Mouse (Mus musculus) retina, adult 2 months (tissue): ENCODE measurements at regions not wholly inside any gene's neighbourhood (a gene's known extent, or its start where the extent isn't known, plus 50 kb on each side); places are given as distances from the start of the nearest gene placed in this dataset.
"Not testable (repeated sequence)": the region's sequence is repeated elsewhere in the genome, so short reads cannot be mapped to it uniquely, and the experiment has no call there.

ENCODE experiments used
- DNase-seq: peaks from one replicate; pipeline ENCODE4 v3.0.0-alpha.2; 2012; ENCODE audit warnings: low read depth, low spot score

DNA sequence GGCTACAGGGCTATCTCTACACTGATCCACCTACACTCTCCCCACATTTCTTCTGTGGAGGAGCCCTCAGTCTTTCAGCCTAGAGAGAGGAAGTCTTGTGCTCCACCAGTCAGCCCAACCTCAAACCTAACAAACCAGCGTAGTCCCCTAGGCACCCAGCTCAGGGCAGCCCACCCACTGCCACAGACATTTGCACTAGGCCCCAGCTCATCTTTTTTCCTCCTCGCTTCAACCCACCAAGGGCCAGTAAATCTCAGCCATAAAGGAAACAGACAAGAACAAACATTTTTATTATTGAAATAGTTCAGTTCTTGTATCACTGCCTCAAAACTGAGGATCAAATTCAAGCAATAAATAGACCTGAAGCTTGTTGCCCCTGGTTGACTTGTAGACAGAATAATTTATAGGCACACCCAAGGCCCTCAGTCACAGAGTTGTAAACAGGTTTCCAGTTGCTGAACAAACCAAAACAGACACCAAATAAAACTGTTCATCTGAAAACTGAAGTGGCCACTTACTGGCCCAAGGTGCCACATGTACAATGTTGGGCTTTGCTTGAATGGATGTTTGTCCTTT is 58.0 kb upstream of the Cdyl start:
- no peak for DNase-seq

- DNase-seq: no peak
Measured at GRCm38 (mm10) chr13:35603080-35603479, 56.6 kb upstream of the Cdyl start.

- DNase-seq: no peak
Measured at GRCm38 (mm10) chr13:35604061-35604460, 55.6 kb upstream of the Cdyl start.

- no peak for DNase-seq
Measured at GRCm38 (mm10) chr13:35604765-35605164, 54.9 kb upstream of the Cdyl start.

GRCm38 (mm10) chr13:35606857-35607561 is 52.6 kb upstream of the Cdyl start:
- DNase-seq: not testable (repeated sequence)

DNA sequence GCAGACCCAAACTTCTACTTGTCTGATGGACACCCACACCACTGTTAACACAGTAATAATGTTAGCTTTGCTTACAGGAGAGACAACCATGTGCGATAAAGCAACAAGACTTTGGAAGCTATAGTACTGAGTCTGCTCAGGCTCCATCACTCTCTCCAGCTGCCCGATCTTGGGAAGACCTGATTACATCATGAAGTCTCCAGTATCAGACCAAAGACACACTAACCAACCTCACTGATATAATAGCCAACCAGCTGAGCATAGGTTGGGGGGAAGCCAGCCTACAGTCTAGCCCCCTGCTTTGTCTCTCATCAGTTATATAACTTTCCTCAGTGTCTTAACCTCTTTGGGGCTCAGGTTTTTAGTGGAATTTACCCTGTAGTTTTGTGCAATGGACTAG is 51.9 kb upstream of the Cdyl start:
- DNase-seq: no peak
